Mouse (Mus musculus) spleen, adult 2 months (tissue): ENCODE results near the gene Adtrp. TPM values are rescaled to one million over a fixed set of nuclear protein-coding genes. Genes with fewer than 3 reads are reported as not detected.

Source experiments
- DNase-seq, 2 experiments: peaks; one replicate each; pipeline versions ENCODE4 v3.0.0 to v3.0.0-alpha.2; 2012 to 2021; ENCODE audit warnings: low spot score in 2 of 2, low read depth in 1 of 2
- H3K27ac ChIP-seq: fragments of 200-500 bp; 2 replicates; pipeline ENCODE4 v1.5.1; 2012; ENCODE audit warnings: low read length, inconsistent platforms; ENCODE audit not compliant: insufficient read depth
- H3K27me3 ChIP-seq: fragments of 200-500 bp; 2 replicates; pipeline ENCODE4 v1.6.1; 2012; ENCODE audit warnings: mild to moderate bottlenecking, moderate library complexity, low read length, inconsistent platforms; ENCODE audit not compliant: control insufficient read depth, insufficient read depth
- H3K36me3 ChIP-seq: fragments of 200-500 bp; 2 replicates; pipeline ENCODE4 v1.6.1; 2012; ENCODE audit warnings: mild to moderate bottlenecking, low read length, inconsistent platforms; ENCODE audit not compliant: control insufficient read depth, insufficient read depth
- H3K4me1 ChIP-seq: fragments of 200-500 bp; 2 replicates; pipeline ENCODE4 v1.6.1; 2011; ENCODE audit warnings: inconsistent platforms; ENCODE audit not compliant: control insufficient read depth, insufficient read depth, insufficient read length
- H3K4me3 ChIP-seq: fragments of 200-500 bp; 2 replicates; pipeline ENCODE4 v1.5.1; 2011; ENCODE audit warnings: mild to moderate bottlenecking, inconsistent platforms; ENCODE audit not compliant: insufficient read depth, insufficient read length; ENCODE audit errors: extremely low read depth
- CTCF ChIP-seq: fragments of 200-500 bp; IDR thresholded peaks from 2 replicates; pipeline ENCODE4 v1.5.1; 2011; ENCODE audit warnings: mild to moderate bottlenecking, inconsistent platforms; ENCODE audit not compliant: insufficient read depth, insufficient read length, insufficient replicate concordance; ENCODE audit errors: extremely low read depth
- POLR2A ChIP-seq: fragments of 200-500 bp; IDR thresholded peaks from 2 replicates; pipeline ENCODE4 v1.6.1; 2011; ENCODE audit warnings: low read depth, low read length, inconsistent platforms
- WGBS: fragments of 180-500 bp; shearing (Covaris S2); methylation state at CpG from one replicate; pipeline ENCODE4 v1.1.7; 2018; 5-methylcytosine and 5-hydroxymethylcytosine counted together
- polyA plus RNA-seq: library from polyadenylated mRNA; depleted of rRNA; stranded (reverse); fragments of >200 nt; gene quantifications from 2 replicates; pipeline ENCODE4 v1.2.3, GENCODE M21; 2012

Gene Adtrp
- polyA plus RNA-seq, 1 experiment = 1.6 TPM

- DNase-seq = no peak
- TF ChIP-seq POLR2A = no peak
- TF ChIP-seq CTCF = no peak
- no peak overlapping the region for H3K4me3 ChIP-seq
- no peaks in the 10 kb centered on the region; the same call in 1 of the 2 replicates for H3K4me1 ChIP-seq
- 85% methylated on average over 3 of the region's 3 CpGs for WGBS
- no peaks in the 10 kb centered on the region for H3K36me3 ChIP-seq
- H3K27ac ChIP-seq = no peak overlapping the region
- H3K27me3 ChIP-seq = no peaks in the 10 kb centered on the region
Observed at GRCm38 (mm10) chr13:41761986-41762385, 85.5 kb downstream of the Adtrp start.

GRCm38 (mm10) chr13:41760484-41760883 lies 87.0 kb downstream of the Adtrp start:
- TF ChIP-seq CTCF = no peak
- no peak for TF ChIP-seq POLR2A

GRCm38 (mm10) chr13:41758550-41759465 lies 88.7 kb downstream of the Adtrp start:
- H3K27ac ChIP-seq = no peak overlapping the region
- no peak for DNase-seq
- no peak overlapping the region for H3K4me3 ChIP-seq
- no peaks in the 10 kb centered on the region for H3K36me3 ChIP-seq
- TF ChIP-seq CTCF = no peak
- TF ChIP-seq POLR2A = no peak
- H3K4me1 ChIP-seq = no peaks in the 10 kb centered on the region; the same call in 1 of the 2 replicates
- WGBS = 90% methylated on average over 19 of the region's 19 CpGs
- H3K27me3 ChIP-seq = no peaks in the 10 kb centered on the region

More at GRCm38 (mm10) chr13:41760484-41760883, 87.0 kb downstream of the Adtrp start:
- 90% methylated on average over 10 of the region's 10 CpGs for WGBS
- Histone ChIP-seq H3K4me3 (no peak overlapping the region), H3K36me3 (no peaks in the 10 kb centered on the region), H3K27ac (no peak overlapping the region), H3K27me3 (no peaks in the 10 kb centered on the region), H3K4me1 (no peaks in the 10 kb centered on the region; the same call in 1 of the 2 replicates)
- DNase-seq = no peak

- Histone ChIP-seq H3K36me3 (no peaks in the 10 kb centered on the region), H3K4me1 (no peaks in the 10 kb centered on the region), H3K27me3 (no peaks in the 10 kb centered on the region), H3K27ac (no peak overlapping the region), H3K4me3 (no peak overlapping the region)
- no peak for TF ChIP-seq POLR2A
- TF ChIP-seq CTCF = no peak
- 86% methylated on average over 5 of the region's 5 CpGs for WGBS
- DNase-seq = no peak
Observed at GRCm38 (mm10) chr13:41753114-41753513, 94.4 kb downstream of the Adtrp start.

GRCm38 (mm10) chr13:41750481-41750880 lies 97.0 kb downstream of the Adtrp start:
- Histone ChIP-seq H3K4me3 (no peak overlapping the region), H3K4me1 (no peaks in the 10 kb centered on the region), H3K36me3 (no peaks in the 10 kb centered on the region), H3K27me3 (no peaks in the 10 kb centered on the region), H3K27ac (no peak overlapping the region)
- no peak for DNase-seq
- 93% methylated on average over 5 of the region's 5 CpGs for WGBS
- TF ChIP-seq POLR2A = no peak
- TF ChIP-seq CTCF = no peak

- WGBS = 91% methylated on average over 9 of the region's 9 CpGs
- DNase-seq = no peak
- Histone ChIP-seq H3K36me3 (no peaks in the 10 kb centered on the region), H3K27me3 (no peaks in the 10 kb centered on the region), H3K27ac (no peak overlapping the region), H3K4me1 (no peaks in the 10 kb centered on the region), H3K4me3 (no peak overlapping the region)
- no peak for TF ChIP-seq POLR2A
- no peak for TF ChIP-seq CTCF
Observed at GRCm38 (mm10) chr13:41748866-41749265, 98.6 kb downstream of the Adtrp start.

GRCm38 (mm10) chr13:41747691-41748090 lies 99.8 kb downstream of the Adtrp start:
- H3K4me3 ChIP-seq = no peak overlapping the region
- H3K27me3 ChIP-seq = no peaks in the 10 kb centered on the region
- no peak for DNase-seq
- WGBS = 90% methylated on average over 4 of the region's 4 CpGs
- H3K36me3 ChIP-seq = no peaks in the 10 kb centered on the region
- TF ChIP-seq CTCF (no peak), POLR2A (no peak)
- no peak overlapping the region for H3K27ac ChIP-seq
- no peaks in the 10 kb centered on the region for H3K4me1 ChIP-seq
